Mouse (Mus musculus): ENCODE measurements around the gene Lin7b.

DNA sequence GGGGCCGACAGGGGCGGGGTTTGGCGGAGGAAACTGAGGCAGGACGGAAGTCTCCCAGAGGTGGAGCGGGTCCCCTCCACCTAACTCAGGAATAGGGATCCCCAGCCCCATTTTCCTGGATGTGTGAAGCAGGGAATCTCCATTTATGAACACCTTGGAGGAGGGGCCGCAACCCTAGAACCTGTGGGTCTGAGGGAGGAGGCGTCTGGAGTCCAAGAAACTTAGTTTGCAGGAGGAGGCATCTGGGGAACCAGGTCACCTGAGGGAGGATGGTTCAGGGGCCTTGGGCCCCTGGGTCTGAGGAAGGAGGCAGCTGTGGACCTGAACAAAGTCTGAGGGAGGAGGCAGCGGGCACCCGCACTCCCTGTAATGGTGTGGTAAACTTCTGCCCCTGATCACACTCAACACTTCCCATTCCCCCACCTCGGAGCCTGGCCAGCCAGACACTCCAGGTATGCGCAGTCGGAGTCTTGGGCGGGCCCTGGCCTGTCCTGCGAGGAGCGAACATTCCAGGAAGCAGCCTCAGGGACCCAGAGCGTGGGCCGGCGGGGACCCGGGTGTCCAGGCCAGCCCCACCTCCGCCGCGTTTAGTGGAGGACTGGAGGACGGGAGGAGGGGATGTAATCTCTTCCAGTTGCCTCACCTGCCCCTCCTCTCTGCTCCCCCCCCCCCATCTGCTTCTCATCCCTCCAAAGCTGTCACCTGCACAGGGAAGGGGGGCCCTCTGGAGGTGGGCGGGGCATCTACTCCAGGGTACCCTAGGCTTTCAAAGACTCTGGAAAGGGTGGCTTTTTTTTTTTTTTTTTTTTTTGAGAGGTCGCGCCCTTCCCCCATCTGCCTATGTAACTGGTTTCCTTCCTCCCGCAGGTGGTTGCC lies 43.7 kb upstream of the Lin7b start:
- TF ChIP-seq POLR2A (IDR thresholded peaks at IDR 0.05; ENCODE audit: low read depth, low read length) (no peak), CTCF (conservative IDR thresholded peaks at IDR 0.05; ENCODE audit: insufficient read depth, insufficient read length, low read depth, low read length) (no peak)
